Mouse (Mus musculus) layer of hippocampus, adult 9-10 months (tissue): ENCODE results near the gene Trove2.
A peak's percentile ranks its signal among the peaks of the same experiment; 100 is the strongest.

Experiments used
- DNase-seq: peaks from one replicate; pipeline ENCODE4 v3.0.0; 2022; ENCODE audit warnings: low spot score

The Trove2 gene

DNA sequence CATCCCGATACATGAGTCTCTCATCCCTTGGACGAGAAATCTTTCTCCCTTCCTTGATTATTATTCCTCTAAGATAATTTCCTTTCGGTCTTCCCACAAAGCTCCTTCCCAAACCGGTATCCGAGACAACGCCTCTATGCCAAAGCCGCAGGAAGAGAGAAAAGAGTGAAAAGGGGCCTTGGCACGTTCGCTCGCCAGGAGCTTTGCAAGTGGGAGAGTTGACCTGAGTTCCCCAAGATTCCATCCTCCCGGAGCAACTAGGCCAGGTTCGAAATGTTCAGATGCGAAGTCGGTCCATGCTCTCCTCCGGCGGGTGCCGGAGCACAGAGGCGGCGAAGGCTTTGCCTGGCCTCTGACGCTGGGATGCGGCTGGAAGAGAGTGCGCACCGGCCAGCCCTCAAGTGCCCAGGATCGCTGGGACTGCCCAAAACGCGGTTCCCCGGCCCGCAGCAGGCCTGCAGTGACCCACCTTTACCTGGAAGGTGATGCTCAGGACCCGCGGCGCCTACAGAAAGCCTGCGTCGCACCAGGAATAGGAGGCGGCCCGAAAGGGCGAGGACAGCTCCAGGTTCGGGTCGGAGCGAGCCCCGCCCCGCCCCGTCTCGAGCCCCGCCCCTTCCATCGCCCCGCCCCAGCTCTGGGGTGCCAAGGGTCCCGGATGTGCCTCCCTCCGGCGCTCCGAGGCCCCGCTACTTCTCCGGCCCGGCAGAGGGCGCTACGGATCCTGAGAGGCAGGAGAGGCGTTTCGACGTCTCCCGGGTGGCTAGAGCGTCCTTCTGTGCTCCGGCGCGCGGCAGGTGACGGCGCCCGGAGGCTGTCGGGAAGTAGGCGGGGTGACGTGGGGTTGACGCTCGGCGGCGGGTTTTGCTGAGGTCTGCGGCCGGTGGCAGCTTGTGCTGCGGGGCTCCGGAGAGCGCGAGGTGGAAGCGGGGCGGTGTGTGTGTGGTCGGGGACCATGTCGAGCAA lies at the start of gene Trove2, which contains the start of gene Uchl5:
Trove2 (minus strand) TSS at position 623 of the 966 bp plus-strand sequence.
Uchl5 (plus strand) TSS at position 827 of the 966 bp plus-strand sequence.
- DNase-seq = peak; percentile 89

DNA sequence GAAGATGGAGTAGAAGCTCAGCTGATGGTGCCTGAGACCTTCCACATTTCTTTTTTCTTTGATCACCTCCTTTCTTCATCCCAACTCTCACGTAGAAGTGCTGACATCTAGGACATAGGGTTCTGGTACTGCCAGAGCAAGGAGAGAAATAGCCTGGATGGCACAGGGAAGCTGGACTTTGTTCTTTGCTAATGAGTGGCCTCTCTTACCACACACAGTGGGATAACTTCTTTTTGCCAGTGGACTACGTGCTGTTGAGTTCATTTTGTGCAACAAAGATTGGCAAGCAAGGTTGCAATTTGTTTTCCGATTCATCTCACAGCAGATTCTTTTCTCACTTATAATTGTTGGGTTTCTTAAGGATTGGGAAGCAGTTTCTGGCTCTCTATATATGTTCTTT lies 45.8 kb upstream of the Trove2 start:
- DNase-seq = no peak

DNA sequence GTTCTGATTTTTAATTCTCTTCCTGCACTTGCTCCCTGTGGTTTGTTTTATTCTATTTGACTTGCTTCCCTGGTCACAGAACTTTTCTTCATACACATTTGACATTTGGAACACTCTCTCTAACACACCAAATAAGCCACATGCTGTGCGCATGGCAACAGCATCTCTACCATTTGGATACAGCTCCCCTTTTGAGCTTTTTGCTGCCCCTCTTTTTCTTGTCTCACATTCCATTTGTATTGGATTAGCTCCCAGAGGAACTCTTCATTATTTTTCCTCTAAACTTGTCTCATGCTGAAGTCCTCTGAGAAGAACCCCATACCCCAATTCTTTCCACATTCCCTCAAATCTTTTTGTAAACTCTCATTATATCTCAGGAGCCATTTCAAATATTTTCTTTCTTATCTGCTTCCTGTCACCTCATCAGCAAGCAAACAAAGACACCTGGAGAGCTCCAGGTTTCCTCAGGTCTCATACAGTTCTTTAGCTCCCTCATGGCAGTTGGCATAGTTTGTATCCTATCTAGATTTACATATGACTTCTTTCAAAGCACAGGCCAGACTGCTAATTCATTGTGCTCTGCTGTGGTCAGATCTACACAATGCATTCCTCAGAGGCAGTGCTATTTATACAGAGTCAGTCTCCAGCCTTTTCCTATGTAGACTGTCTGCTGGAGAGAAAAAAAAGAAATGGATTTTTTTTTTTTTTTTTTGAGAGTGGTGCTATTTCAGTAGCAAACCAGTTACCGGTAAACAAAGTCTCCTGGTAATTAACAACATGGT lies 43.4 kb upstream of the Trove2 start:
- DNase-seq = no peak

GRCm38 (mm10) chr1:143813676-143814360 lies 37.0 kb upstream of the Trove2 start:
- DNase-seq = peak; percentile 54

- DNase-seq = no peak
Observed at GRCm38 (mm10) chr1:143809062-143809461, 32.2 kb upstream of the Trove2 start.

DNA sequence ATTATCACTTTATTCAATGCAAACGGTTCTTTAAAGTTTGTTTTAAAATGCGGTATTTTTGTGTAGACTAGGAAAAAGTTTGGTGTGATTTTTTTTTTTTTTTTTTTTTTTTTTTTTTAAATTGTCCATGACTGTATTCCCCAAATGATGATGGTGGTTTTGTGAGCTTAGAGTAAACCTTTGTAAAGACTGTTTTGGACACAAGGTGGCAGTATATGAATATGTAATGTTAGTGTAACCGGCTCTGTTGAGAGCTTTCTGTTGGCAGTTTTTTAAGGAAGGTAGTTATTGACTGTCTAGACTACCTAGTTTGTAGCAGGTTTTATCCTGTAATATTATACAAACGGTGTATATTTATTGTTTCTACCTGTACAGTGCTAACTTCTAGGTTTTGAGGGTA lies 26.7 kb upstream of the Trove2 start:
- DNase-seq = peak; percentile 76

DNA sequence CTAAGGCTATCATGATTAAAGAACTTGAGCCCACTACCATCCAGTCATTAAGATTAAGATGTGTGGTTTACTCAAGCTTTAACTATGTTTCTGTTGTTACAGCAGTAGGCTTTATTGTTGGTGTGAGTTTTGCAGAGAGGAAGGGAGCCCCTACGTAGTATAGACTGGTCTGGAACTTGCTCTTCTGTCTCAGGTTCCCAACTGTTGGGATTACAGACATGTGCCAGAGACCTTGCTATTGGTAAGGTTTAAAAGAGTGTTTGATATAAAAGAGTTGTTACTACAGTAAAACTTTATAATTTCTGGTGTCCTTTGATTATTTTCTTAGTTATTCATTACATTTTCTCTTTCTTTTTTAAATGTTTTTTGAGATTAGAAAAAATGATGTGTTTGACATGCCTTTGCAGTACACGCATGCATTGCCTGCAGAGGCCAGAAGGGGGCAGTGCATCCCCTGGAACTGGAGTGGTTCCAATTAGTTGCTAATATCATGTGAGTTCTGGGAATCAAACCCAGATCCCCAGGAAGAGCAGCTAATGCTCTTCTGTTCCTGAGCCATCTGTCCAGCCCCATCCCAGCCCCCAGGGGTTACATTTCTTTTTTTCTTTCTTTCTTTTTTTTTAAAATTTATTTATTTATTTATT lies 11.8 kb upstream of the Trove2 start:
- DNase-seq = no peak

- DNase-seq = no peak
Observed at GRCm38 (mm10) chr1:143777558-143778218, 820 bp upstream of the Trove2 start.

- DNase-seq = no peak
Observed at GRCm38 (mm10) chr1:143773909-143774308, 3.0 kb downstream of the Trove2 start.

DNA sequence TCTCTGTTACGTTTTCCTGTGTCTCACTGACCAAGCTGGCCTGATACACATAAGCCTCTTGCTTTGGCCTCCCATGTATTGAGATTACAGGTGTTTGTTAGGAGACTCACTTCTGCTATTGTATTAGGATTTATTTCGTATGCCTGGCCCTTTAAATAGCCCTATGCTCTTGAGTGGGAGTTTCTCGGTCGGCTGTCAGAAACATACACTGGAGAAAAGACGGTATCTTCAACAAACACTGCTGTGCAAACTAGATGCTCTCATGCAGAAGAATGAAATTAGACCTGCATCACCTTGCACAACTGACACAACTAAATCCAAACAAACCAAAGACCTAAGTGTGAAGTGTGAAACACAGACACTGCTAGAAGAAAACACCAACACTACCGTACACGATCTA lies 3.8 kb downstream of the Trove2 start:
- DNase-seq = no peak

GRCm38 (mm10) chr1:143770444-143771109 lies 6.3 kb downstream of the Trove2 start:
- DNase-seq = no peak

DNA sequence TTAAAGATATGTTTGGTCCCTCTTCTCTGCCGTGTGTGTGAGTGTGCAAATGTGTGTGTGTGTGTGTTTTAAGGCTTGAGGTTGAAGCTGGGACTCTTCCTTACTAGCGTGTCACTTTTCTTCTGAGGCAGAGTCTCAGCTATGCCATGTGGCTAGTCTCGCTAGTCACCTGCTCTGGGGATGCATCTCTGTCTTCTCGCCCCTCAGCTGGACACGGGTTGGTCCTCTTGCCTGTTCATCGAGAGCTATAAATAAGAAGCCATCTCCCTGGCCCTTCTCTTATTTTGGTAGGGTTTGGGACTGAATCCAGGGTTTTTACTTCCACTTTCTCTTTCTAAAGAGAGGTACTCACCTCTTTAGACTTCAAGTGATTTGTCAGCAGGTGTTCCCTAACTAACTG lies 10.6 kb downstream of the Trove2 start:
- DNase-seq = no peak

- DNase-seq = no peak
Observed at GRCm38 (mm10) chr1:143765801-143766200, 11.1 kb downstream of the Trove2 start.

GRCm38 (mm10) chr1:143764443-143764842 lies 12.4 kb downstream of the Trove2 start:
- DNase-seq = no peak

DNA sequence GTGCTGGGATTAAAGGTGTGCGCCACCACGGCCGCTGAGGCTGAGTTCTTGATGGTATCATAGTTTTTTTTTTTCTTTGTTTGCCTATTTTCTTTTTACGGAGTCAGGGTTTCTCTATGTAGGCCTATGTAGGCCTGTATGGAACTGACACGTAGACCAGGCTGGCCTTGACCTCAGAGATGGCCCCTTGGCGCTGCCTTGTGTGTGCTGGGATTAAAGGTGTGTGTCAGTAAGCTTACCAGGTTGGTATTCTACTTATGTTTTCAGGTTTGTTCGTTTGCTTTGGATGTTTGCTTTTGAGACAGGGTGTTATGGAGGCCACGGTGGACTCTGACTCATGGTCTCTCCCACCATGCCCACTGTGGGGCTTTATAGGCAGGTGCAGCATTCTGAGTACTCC lies 14.7 kb downstream of the Trove2 start:
- no peak for DNase-seq

- DNase-seq = no peak
Observed at GRCm38 (mm10) chr1:143745871-143746270, 31.0 kb downstream of the Trove2 start.

DNA sequence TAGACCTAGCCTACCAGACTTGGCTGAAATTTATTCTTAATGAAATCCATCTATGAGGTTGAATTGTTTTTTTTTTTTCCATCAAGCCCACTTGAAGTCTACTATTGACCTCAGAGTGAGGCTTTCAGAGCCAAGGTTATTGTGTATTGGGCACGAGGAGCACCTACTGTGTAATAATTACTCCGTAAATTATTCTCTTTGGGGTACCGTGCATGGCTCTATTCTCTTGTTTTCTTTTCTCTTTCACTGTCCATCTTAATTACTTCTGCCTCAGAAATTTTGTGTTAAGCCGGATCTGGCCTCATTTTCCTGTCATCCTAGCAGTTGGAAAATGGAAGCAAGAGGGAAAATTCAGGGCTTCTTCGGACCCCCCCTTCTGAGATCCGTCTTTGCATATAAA lies 34.7 kb downstream of the Trove2 start:
- no peak for DNase-seq

DNA sequence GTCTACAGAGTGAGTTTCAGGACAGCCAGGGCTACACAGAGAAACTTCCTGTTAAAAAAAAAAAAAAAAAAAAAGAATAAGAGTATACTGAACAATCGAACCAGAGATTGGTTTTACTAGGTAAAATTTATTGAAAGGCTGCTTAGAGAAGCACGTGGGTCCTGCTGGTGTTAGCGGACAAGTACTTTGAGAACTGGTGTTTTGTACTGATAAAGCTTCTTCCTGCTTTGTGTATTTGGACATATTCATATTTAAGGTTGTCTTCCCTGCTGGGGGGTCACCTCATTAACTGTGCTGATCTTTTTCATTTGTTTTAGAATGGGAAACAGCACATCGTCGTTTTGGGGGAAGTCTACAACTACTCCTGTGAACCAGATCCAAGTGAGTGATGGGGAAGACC lies 35.5 kb downstream of the Trove2 start:
- no peak for DNase-seq

- DNase-seq = peak; percentile 21
Observed at GRCm38 (mm10) chr1:143740581-143740980, 36.3 kb downstream of the Trove2 start.
